Mouse (Mus musculus): ENCODE results near the gene Olfr1368. TPM values are rescaled to one million over a fixed set of nuclear protein-coding genes. Genes with fewer than 3 reads are reported as not detected.
A peak's percentile ranks its signal among the peaks of the same experiment; 100 is the strongest.

Olfr1368 gene
- polyA plus RNA-seq (2012; rRNA removed): not detected in 2 replicates

DNA sequence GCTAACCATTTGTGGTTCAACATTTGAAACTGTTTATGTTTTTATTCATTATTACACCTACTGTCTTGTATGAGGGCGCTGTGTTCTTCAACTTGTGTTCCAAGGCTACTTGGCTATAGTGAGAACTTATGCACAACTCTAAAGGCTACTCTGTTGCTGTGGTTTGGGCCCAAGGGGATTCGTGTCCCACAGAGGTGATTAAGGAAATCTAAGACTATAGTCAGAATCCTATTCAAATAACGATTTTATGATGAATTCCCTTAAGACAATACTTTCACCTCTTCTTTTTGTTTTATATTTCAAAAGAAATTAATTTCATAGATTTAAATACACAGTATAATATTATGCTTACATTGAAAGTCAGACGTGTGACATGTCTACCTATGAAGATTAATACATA is at the start of gene Olfr1368:
Gene Olfr1368 (minus strand): TSS at position 101 of the 400 bp plus-strand sequence.
- WGBS: 85% methylated on average over 4 of the region's 4 CpGs

DNA sequence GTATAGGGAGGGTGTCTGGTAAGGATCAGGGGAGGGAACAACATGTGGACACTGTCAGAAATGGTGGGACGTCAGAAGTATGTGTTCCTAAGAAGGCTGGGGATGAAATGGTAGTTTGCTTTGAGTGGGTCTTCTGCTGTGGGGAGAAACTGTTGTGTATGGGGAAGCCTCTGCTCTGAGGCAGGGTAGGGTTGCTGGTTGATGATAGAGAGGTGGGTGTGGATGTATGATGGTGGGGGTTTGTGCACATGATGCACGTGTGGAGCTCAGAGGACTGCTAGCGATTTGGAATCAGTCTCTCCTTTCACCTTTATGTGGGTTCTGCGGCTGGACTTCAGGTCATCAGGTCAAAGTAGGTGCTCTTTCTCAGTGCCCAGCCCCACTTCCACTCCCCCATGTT is 39.9 kb upstream of the Olfr1368 start:
- WGBS: 97% methylated on average over 4 of the region's 4 CpGs
- Histone ChIP-seq H3K4me1 (replicated peaks; ENCODE audit: control insufficient read depth, insufficient read depth, low read length) (peaks cover 7% of the 10 kb centered on the region), H3K27ac (ENCODE audit: control insufficient read depth, insufficient read depth, low read length) (no peak overlapping the region), H3K27me3 (ENCODE audit: control insufficient read depth, insufficient read depth, low read length) (no peaks in the 10 kb centered on the region), H3K36me3 (ENCODE audit: control insufficient read depth, insufficient read depth, low read length) (peaks cover 72% of the 10 kb centered on the region), H3K4me3 (ENCODE audit: control insufficient read depth, insufficient read depth, low read length) (no peak overlapping the region)
- DNase-seq: no peak
- no peak for TF ChIP-seq CTCF (IDR thresholded peaks at IDR 0.05; ENCODE audit: borderline replicate concordance, control insufficient read depth, extremely low read depth, insufficient read depth, low read length, poor library complexity)
- no peak for TF ChIP-seq POLR2A (IDR thresholded peaks at IDR 0.05; ENCODE audit: control insufficient read depth, extremely low read depth, insufficient read depth, low read length, poor library complexity)

More for the DNA sequence above, at the start of gene Olfr1368:
- Histone ChIP-seq H3K4me3 (ENCODE audit: control insufficient read depth, insufficient read depth, low read length) (no peak within 1 kb of the TSS), H3K27ac (ENCODE audit: control insufficient read depth, insufficient read depth, low read length) (no peak within 1 kb of the TSS), H3K27me3 (ENCODE audit: control insufficient read depth, insufficient read depth, low read length) (no peaks in the 10 kb centered on the region), H3K4me1 (replicated peaks; ENCODE audit: control insufficient read depth, insufficient read depth, low read length) (no peaks in the 10 kb centered on the region), H3K36me3 (ENCODE audit: control insufficient read depth, insufficient read depth, low read length) (no peaks in the 10 kb centered on the region)
- DNase-seq: no peak
- TF ChIP-seq POLR2A (IDR thresholded peaks at IDR 0.05; ENCODE audit: control insufficient read depth, extremely low read depth, insufficient read depth, low read length, poor library complexity): no peak
- TF ChIP-seq CTCF (IDR thresholded peaks at IDR 0.05; ENCODE audit: borderline replicate concordance, control insufficient read depth, extremely low read depth, insufficient read depth, low read length, poor library complexity): no peak

GRCm38 (mm10) chr13:21183661-21184060 is 38.0 kb upstream of the Olfr1368 start:
- DNase-seq: no peak
- Histone ChIP-seq H3K4me3 (ENCODE audit: control insufficient read depth, insufficient read depth, low read length) (no peak overlapping the region), H3K27ac (ENCODE audit: control insufficient read depth, insufficient read depth, low read length) (no peak overlapping the region), H3K4me1 (replicated peaks; ENCODE audit: control insufficient read depth, insufficient read depth, low read length) (peaks cover 9% of the 10 kb centered on the region), H3K36me3 (ENCODE audit: control insufficient read depth, insufficient read depth, low read length) (peaks cover 55% of the 10 kb centered on the region), H3K27me3 (ENCODE audit: control insufficient read depth, insufficient read depth, low read length) (no peaks in the 10 kb centered on the region)
- 94% methylated on average over 7 of the region's 7 CpGs for WGBS
- TF ChIP-seq POLR2A (IDR thresholded peaks at IDR 0.05; ENCODE audit: control insufficient read depth, extremely low read depth, insufficient read depth, low read length, poor library complexity) (no peak), CTCF (IDR thresholded peaks at IDR 0.05; ENCODE audit: borderline replicate concordance, control insufficient read depth, extremely low read depth, insufficient read depth, low read length, poor library complexity) (no peak)

GRCm38 (mm10) chr13:21183066-21183465 is 37.4 kb upstream of the Olfr1368 start:
- Histone ChIP-seq H3K4me1 (replicated peaks; ENCODE audit: control insufficient read depth, insufficient read depth, low read length) (peaks cover 12% of the 10 kb centered on the region), H3K27me3 (ENCODE audit: control insufficient read depth, insufficient read depth, low read length) (no peaks in the 10 kb centered on the region), H3K27ac (ENCODE audit: control insufficient read depth, insufficient read depth, low read length) (no peak overlapping the region), H3K4me3 (ENCODE audit: control insufficient read depth, insufficient read depth, low read length) (no peak overlapping the region), H3K36me3 (ENCODE audit: control insufficient read depth, insufficient read depth, low read length) (peaks cover 49% of the 10 kb centered on the region)
- WGBS: 99% methylated on average over 6 of the region's 6 CpGs
- TF ChIP-seq CTCF (IDR thresholded peaks at IDR 0.05; ENCODE audit: borderline replicate concordance, control insufficient read depth, extremely low read depth, insufficient read depth, low read length, poor library complexity) (no peak), POLR2A (IDR thresholded peaks at IDR 0.05; ENCODE audit: control insufficient read depth, extremely low read depth, insufficient read depth, low read length, poor library complexity) (no peak)
- DNase-seq: no peak

DNA sequence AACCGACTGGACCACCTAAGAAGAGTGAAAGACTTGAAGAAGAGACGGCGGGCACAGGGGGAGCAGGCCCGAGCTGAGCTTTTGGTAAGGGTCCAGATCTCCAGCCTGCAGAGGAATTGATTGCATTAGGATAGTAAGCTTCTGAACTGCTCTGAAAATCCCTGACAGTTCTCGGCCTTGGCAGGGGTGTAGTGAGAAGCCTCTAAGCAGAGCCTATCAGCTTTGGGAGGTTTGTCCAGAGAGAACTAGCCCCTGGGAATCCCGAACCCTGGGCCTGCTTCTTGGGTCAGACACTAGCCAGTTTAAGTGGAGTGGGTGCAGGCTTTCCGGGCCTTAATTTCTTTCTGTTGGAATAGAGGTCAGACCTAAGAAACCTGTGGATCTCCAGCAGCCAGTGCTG is 36.3 kb upstream of the Olfr1368 start:
- WGBS: 89% methylated on average over 7 of the region's 7 CpGs
- Histone ChIP-seq H3K36me3 (ENCODE audit: control insufficient read depth, insufficient read depth, low read length) (peaks cover 38% of the 10 kb centered on the region), H3K4me3 (ENCODE audit: control insufficient read depth, insufficient read depth, low read length) (no peak overlapping the region)

GRCm38 (mm10) chr13:21180551-21181530 is 35.2 kb upstream of the Olfr1368 start:
- under 1% methylated on average over 71 of the region's 71 CpGs for WGBS
- TF ChIP-seq CTCF (IDR thresholded peaks at IDR 0.05; ENCODE audit: borderline replicate concordance, control insufficient read depth, extremely low read depth, insufficient read depth, low read length, poor library complexity) (no peak), POLR2A (IDR thresholded peaks at IDR 0.05; ENCODE audit: control insufficient read depth, extremely low read depth, insufficient read depth, low read length, poor library complexity) (0 out of 2 replicates have a peak, but pooled peaks have one; percentile 28)
- Histone ChIP-seq H3K36me3 (ENCODE audit: control insufficient read depth, insufficient read depth, low read length) (peaks cover 29% of the 10 kb centered on the region), H3K27ac (ENCODE audit: control insufficient read depth, insufficient read depth, low read length) (peak overlapping the region; percentile 61), H3K4me3 (ENCODE audit: control insufficient read depth, insufficient read depth, low read length) (peak overlapping the region; percentile 93), H3K27me3 (ENCODE audit: control insufficient read depth, insufficient read depth, low read length) (no peaks in the 10 kb centered on the region), H3K4me1 (replicated peaks; ENCODE audit: control insufficient read depth, insufficient read depth, low read length) (peaks cover 12% of the 10 kb centered on the region)
- peak; percentile 83 for DNase-seq

More for the DNA sequence above, 36.3 kb upstream of the Olfr1368 start:
- no peak for DNase-seq
- TF ChIP-seq POLR2A (IDR thresholded peaks at IDR 0.05; ENCODE audit: control insufficient read depth, extremely low read depth, insufficient read depth, low read length, poor library complexity) (no peak), CTCF (IDR thresholded peaks at IDR 0.05; ENCODE audit: borderline replicate concordance, control insufficient read depth, extremely low read depth, insufficient read depth, low read length, poor library complexity) (no peak)
- H3K27me3 ChIP-seq (ENCODE audit: control insufficient read depth, insufficient read depth, low read length): no peaks in the 10 kb centered on the region
- no peak overlapping the region for H3K27ac ChIP-seq (ENCODE audit: control insufficient read depth, insufficient read depth, low read length)
- peaks cover 12% of the 10 kb centered on the region for H3K4me1 ChIP-seq (replicated peaks; ENCODE audit: control insufficient read depth, insufficient read depth, low read length)

All from thymus, adult 2 months (tissue).